Mouse (Mus musculus): ENCODE measurements around the gene Itgb5.

Gene Itgb5

DNA sequence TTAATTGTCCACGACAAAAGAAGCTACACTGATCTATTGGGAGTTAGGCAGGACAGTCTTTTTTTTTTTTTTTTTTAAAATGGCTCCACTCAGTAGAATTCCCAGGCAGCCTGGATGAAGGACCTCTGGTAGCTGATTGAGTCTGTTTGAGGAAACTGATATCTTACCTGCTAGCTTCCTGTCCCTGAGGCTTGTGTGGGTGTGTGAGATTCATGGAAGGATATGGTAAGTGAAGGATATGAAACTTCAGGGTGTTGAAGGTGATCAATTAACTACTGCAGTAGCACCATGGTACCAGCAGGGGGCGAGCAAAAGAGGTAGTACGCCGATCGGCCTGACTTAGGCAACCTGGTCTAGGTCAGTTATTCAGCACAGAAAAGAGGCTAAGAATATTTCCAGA, 166.6 kb downstream of the Itgb5 start:
- DNase-seq, result peak; percentile 49

DNA sequence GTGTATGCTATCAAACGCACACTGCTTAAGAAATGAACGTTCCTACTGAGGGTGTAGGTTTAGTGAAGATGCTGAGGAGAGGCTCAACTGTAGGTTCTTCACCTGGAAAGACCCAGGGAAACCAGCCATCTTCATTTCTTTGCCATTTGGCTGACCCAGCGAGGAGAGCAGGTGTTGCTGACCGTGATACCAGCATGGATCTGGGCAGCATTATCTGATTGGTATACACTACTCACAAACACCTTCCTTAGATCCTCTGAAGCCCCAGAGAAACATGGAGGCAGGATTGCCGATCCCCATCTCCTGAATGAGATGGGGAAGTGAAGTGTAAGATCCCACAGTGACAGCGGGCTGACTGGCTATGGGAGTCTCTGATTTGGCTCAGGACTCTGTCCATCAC, 168.5 kb downstream of the Itgb5 start:
- DNase-seq, result no peak
